Mouse (Mus musculus) limb, embryonic 14.5 days (tissue): ENCODE results near the gene Stat1. TPM values are rescaled to one million over a fixed set of nuclear protein-coding genes. Genes with fewer than 3 reads are reported as not detected.
A peak's percentile ranks its signal among the peaks of the same experiment; 100 is the strongest.

ENCODE experiments used
- ATAC-seq: fragments of 200-750 bp; cut with Nextera tagmentation; 2 replicates; pipeline ENCODE4 v1.8.0; 2017; ENCODE audit warnings: low read depth, moderate number of reproducible peaks, moderate TSS enrichment; ENCODE audit not compliant: low FRiP score
- DNase-seq: peaks from one replicate; pipeline ENCODE4 v3.0.0-alpha.2; 2015; ENCODE audit warnings: low spot score
- H3K27ac ChIP-seq: fragments of 300-500 bp; sonication (generic); replicated peaks from 2 replicates; pipeline ENCODE4 v1.5.1; 2014; ENCODE audit warnings: low read depth, mild to moderate bottlenecking, low read length, moderate library complexity, mixed read lengths
- H3K27me3 ChIP-seq: fragments of 300-500 bp; sonication (generic); 2 replicates; pipeline ENCODE4 v1.6.1; 2014; ENCODE audit warnings: low read length, mixed read lengths; ENCODE audit not compliant: control insufficient read depth, insufficient read depth
- H3K36me3 ChIP-seq: fragments of 300-500 bp; sonication (generic); 2 replicates; pipeline ENCODE4 v1.6.1; 2014; ENCODE audit warnings: mild to moderate bottlenecking, low read length, moderate library complexity, mixed read lengths; ENCODE audit not compliant: control insufficient read depth, insufficient read depth
- H3K4me1 ChIP-seq: fragments of 300-500 bp; sonication (generic); 2 replicates; pipeline ENCODE4 v1.6.1; 2014; ENCODE audit warnings: antibody characterized with exemption, low read length, mixed read lengths; ENCODE audit not compliant: control insufficient read depth, insufficient read depth
- H3K4me2 ChIP-seq: fragments of 300-500 bp; sonication (generic); replicated peaks from 2 replicates; pipeline ENCODE4 v1.6.1; 2014; ENCODE audit warnings: low read depth, mild to moderate bottlenecking, low read length, moderate library complexity; ENCODE audit not compliant: severe bottlenecking
- H3K4me3 ChIP-seq: fragments of 300-500 bp; sonication (generic); replicated peaks from 2 replicates; pipeline ENCODE4 v1.5.1; 2014; ENCODE audit warnings: low read length
- H3K9ac ChIP-seq: fragments of 300-500 bp; sonication (generic); 2 replicates; pipeline ENCODE4 v1.6.1; 2014; ENCODE audit warnings: mild to moderate bottlenecking, low read depth, low read length, moderate library complexity; ENCODE audit not compliant: severe bottlenecking
- H3K9me3 ChIP-seq: fragments of 300-500 bp; sonication (generic); 2 replicates; pipeline ENCODE4 v1.6.1; 2016; ENCODE audit warnings: low read length; ENCODE audit not compliant: control insufficient read depth
- POLR2A ChIP-seq: fragments of 200-500 bp; IDR thresholded peaks from 2 replicates; pipeline ENCODE4 v1.8.0; 2012; ENCODE audit warnings: inconsistent platforms, mild to moderate bottlenecking, moderate library complexity, borderline replicate concordance; ENCODE audit not compliant: insufficient read depth, insufficient read length; ENCODE audit errors: extremely low read depth
- WGBS: fragments of 180-500 bp; shearing (Covaris S2); extraction: QIAGEN DNeasy Blood & Tissue Kit; methylation state at CpG from one replicate; pipeline ENCODE4 v1.1.7; 2014; 5-methylcytosine and 5-hydroxymethylcytosine counted together
- polyA plus RNA-seq, 2 experiments: library from polyadenylated mRNA; depleted of rRNA in 1 of 2; stranded (reverse) in 1 of 2; unstranded in 1 of 2; fragments of >200 nt; fragmentation: Nextera tagmentation in 1 of 2; extraction: Ambion mirVana in 1 of 2; gene quantifications; 2 replicates each; pipeline versions ENCODE4 v1.2.1 to v1.2.3; 2012 to 2014

The Stat1 gene
- polyA plus RNA-seq, 2 experiments, result 12.9 to 20.6 TPM

DNA sequence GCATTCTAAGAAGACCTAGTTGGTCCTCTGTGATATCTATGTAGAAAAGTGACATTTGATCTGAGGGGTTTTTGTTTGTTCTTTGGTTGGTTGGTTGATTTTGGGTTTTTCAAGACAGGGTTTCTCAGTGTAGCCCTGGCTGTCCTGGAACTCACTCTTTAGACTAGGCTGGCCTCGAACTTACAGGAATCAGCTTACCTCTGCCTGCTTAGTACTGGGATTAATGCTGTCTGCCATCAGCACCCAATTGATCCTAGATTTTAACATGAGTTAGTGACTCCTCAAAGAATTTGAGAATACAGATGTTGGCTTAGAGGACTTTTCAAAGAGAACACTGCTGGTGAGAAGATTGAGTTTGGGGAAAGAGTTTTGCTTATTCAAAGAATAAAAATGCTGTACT is 1.5 kb upstream of the Stat1 start:
- Histone ChIP-seq H3K27me3 (no peaks in the 10 kb centered on the region), H3K4me1 (peaks cover 4% of the 10 kb centered on the region; the same call in 1 of the 2 replicates), H3K4me2 (no peak overlapping the region), H3K4me3 (no peak overlapping the region), H3K27ac (no peak overlapping the region), H3K9ac (no peak overlapping the region), H3K36me3 (no peaks in the 10 kb centered on the region), H3K9me3 (no peaks in the 10 kb centered on the region)
- WGBS, result 84% methylated on average over 1 of the region's 1 CpGs
- ATAC-seq (no peak), DNase-seq (no peak)
- no peak for TF ChIP-seq POLR2A

DNA sequence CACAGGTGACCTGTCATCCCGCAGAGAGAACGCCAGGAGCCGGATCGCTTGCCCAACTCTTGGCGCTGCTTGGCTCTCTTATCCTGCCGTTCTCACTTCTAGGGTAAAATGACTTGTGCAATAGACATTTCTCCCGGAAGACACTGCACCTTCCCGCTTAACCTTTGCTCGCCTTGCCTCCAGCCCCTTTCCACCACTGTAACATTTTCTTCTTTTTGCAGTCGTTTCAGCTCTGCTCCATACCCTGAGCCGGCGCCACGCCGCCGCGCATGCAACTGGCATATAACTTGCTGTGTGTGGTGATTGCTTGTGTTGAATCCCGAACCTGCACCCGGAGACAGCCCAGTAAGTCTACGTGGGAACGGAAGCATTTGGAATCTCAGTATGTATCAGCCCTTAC is 451 bp downstream of the Stat1 start:
- H3K4me1 ChIP-seq, result 0 out of 2 replicates have a peak, but pooled peaks cover 4% of the 10 kb centered on the region
- H3K27me3 ChIP-seq, result no peaks in the 10 kb centered on the region
- H3K36me3 ChIP-seq, result peaks cover 3% of the 10 kb centered on the region; the same call in 1 of the 2 replicates
- no peak overlapping the region for H3K27ac ChIP-seq
- H3K4me2 ChIP-seq, result peak overlapping the region; percentile 75
- TF ChIP-seq POLR2A, result no peak
- DNase-seq, result no peak
- under 1% methylated on average over 20 of the region's 20 CpGs for WGBS
- ATAC-seq, result peak; percentile 38
- H3K9me3 ChIP-seq, result no peaks in the 10 kb centered on the region
- H3K4me3 ChIP-seq, result peak overlapping the region; percentile 93
- H3K9ac ChIP-seq, result peak overlapping the region; percentile 75

DNA sequence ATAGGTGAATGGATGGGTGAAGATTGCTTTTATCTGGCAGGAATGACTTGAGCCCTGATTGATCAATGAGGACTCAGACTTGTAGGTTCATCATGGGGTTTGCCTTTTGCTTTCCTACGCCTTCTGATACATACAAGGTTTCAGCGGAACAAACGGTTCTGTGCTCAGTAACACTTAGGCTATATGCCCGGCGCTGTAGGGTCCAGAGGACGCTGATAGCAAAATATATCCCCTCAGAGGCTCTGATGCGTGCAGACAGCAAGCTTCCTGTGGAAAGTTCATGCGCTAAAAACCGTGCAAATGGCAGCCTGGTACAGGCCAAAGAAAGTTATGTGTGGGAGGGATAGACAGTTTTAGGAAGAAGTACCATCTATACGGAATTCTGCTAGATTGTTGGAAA is 951 bp downstream of the Stat1 start:
- TF ChIP-seq POLR2A, result no peak
- Histone ChIP-seq H3K9me3 (no peaks in the 10 kb centered on the region), H3K27me3 (no peaks in the 10 kb centered on the region), H3K27ac (no peak overlapping the region), H3K4me1 (0 out of 2 replicates have a peak, but pooled peaks cover 4% of the 10 kb centered on the region), H3K36me3 (peaks cover 3% of the 10 kb centered on the region; the same call in 1 of the 2 replicates), H3K4me2 (peak overlapping the region; percentile 75), H3K9ac (peak overlapping the region; percentile 75; the same call in 1 of the 2 replicates), H3K4me3 (peak overlapping the region; percentile 93)
- no peak for DNase-seq
- 36% methylated on average over 10 of the region's 10 CpGs for WGBS
- ATAC-seq, result no peak

DNA sequence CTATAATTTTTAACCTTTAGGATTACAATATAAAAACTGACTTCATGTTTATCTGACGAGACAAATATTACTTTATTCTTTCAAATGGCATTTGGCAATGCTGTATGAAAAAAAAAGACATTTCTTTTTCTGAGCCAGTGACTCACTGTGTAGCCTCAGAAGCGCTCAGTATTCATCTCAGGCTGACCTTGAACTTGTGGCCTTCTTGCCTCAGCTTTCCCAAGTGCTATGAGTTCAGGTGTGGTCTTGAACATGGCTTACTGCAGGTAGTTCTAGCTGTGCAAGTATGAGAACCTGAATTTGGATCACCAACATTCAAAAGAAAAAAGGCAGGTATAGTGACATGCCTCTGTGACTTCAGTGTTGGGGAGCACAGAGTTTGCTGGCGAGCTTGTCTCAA is 1.8 kb downstream of the Stat1 start:
- Histone ChIP-seq H3K9ac (no peak overlapping the region), H3K27ac (no peak overlapping the region), H3K27me3 (no peaks in the 10 kb centered on the region), H3K4me3 (no peak overlapping the region), H3K36me3 (peaks cover 3% of the 10 kb centered on the region; the same call in 1 of the 2 replicates), H3K4me1 (0 out of 2 replicates have a peak, but pooled peaks cover 4% of the 10 kb centered on the region), H3K9me3 (no peaks in the 10 kb centered on the region), H3K4me2 (no peak overlapping the region)
- no peak for TF ChIP-seq POLR2A
- ATAC-seq (no peak), DNase-seq (no peak)
- 88% methylated on average over 3 of the region's 3 CpGs for WGBS

DNA sequence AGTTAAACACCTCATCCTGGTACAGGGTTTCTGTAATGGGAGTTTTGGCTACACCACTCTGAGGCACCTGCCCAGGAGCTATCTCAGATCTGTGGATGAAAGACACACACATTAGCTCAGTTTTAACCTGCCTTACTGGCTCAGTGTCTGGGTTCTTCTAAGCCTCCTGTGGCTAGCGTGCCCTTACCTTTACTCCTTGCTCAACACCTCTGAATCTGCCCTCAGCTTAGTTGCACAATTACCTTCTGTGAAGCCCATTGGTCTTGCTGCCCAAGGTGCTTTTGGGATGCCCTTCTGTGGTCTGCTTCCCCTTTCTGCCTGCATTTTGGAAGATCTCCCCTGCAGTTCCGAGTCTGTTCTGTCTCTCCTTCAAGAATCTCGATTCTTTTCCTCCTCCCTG is 5.6 kb downstream of the Stat1 start:
- 75% methylated on average over 3 of the region's 3 CpGs for WGBS
- H3K4me3 ChIP-seq, result no peak overlapping the region
- no peaks in the 10 kb centered on the region for H3K9me3 ChIP-seq
- no peak for TF ChIP-seq POLR2A
- ATAC-seq, result no peak
- no peaks in the 10 kb centered on the region for H3K4me1 ChIP-seq
- H3K27me3 ChIP-seq, result no peaks in the 10 kb centered on the region
- H3K4me2 ChIP-seq, result no peak overlapping the region
- no peak for DNase-seq
- H3K36me3 ChIP-seq, result peaks cover 13% of the 10 kb centered on the region; the same call in 1 of the 2 replicates
- H3K27ac ChIP-seq, result no peak overlapping the region
- H3K9ac ChIP-seq, result no peak overlapping the region
